Mouse (Mus musculus): ENCODE results near the gene Rnaseh2a.

The Rnaseh2a gene

GRCm38 (mm10) chr8:84984294-84985048 is 14.9 kb upstream of the Rnaseh2a start:
- DNase-seq (ENCODE audit: low spot score), result no peak

GRCm38 (mm10) chr8:84982499-84983011 is 13.0 kb upstream of the Rnaseh2a start:
- no peak for DNase-seq (ENCODE audit: low spot score)

- DNase-seq (ENCODE audit: low spot score), result no peak
Observed at GRCm38 (mm10) chr8:84981644-84982498, 12.3 kb upstream of the Rnaseh2a start.

- DNase-seq (ENCODE audit: low spot score), result peak; percentile 81
Observed at GRCm38 (mm10) chr8:84980622-84981358, 11.2 kb upstream of the Rnaseh2a start.

GRCm38 (mm10) chr8:84979599-84980421 is 10.2 kb upstream of the Rnaseh2a start:
- peak; percentile 90 for DNase-seq (ENCODE audit: low spot score)

- DNase-seq (ENCODE audit: low spot score), result peak; percentile 89
Observed at GRCm38 (mm10) chr8:84978248-84978940, 8.8 kb upstream of the Rnaseh2a start, which contains the start of gene Junb. TSS of gene Junb (minus strand) at chr8:84978718.

GRCm38 (mm10) chr8:84977435-84978247 is 8.1 kb upstream of the Rnaseh2a start:
- peak; percentile 73 for DNase-seq (ENCODE audit: low spot score)

- no peak for DNase-seq (ENCODE audit: low spot score)
Observed at GRCm38 (mm10) chr8:84976763-84977434, 7.3 kb upstream of the Rnaseh2a start.

GRCm38 (mm10) chr8:84976031-84976762 is 6.6 kb upstream of the Rnaseh2a start:
- DNase-seq (ENCODE audit: low spot score), result peak; percentile 96

- peak; percentile 78 for DNase-seq (ENCODE audit: low spot score)
Observed at GRCm38 (mm10) chr8:84975434-84975833, 5.9 kb upstream of the Rnaseh2a start.

- no peak for DNase-seq (ENCODE audit: low spot score)
Observed at GRCm38 (mm10) chr8:84974543-84975142, 5.1 kb upstream of the Rnaseh2a start.

- peak; percentile 66 for DNase-seq (ENCODE audit: low spot score)
Observed at GRCm38 (mm10) chr8:84973803-84974542, 4.4 kb upstream of the Rnaseh2a start.

- no peak for DNase-seq (ENCODE audit: low spot score)
Observed at GRCm38 (mm10) chr8:84973079-84973478, 3.5 kb upstream of the Rnaseh2a start.

- no peak for DNase-seq (ENCODE audit: low spot score)
Observed at GRCm38 (mm10) chr8:84970913-84971312, 1.3 kb upstream of the Rnaseh2a start.

GRCm38 (mm10) chr8:84970135-84970790 is 696 bp upstream of the Rnaseh2a start:
- DNase-seq (ENCODE audit: low spot score), result no peak

GRCm38 (mm10) chr8:84968650-84969049 is 917 bp downstream of the Rnaseh2a start:
- DNase-seq (ENCODE audit: low spot score), result no peak

Measured in testis, postnatal 10 days (tissue).